In the genomic region with DNA sequence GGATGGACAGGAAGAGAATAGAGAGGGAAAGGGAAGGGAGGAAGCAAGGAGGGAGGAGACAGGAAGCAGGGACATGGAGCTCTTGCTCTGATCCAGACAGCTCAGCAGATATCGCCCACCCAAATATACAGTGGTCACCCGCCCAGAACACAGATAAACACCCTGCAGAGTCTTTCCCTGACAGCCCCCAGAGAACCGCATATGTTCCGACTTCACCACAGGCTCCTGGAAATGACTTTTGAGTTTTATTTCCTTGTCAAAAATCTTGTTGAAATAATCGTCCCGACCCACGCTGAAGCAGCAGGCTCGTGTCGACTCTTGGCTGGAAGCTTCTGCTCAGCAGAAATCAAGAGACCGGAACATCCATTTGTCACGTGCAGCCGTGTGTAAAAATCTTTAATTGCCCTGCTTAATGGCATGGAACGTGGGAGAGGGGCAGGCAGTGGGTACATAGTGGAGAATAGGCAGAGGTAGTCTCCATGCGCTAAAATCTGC, we compare ENCODE assay signal across 9 mouse cellular contexts.
DNase-seq lines count a peak whose midpoint lies in the region; ATAC-seq and TF ChIP-seq lines count a peak whose summit lies in the region.
"Had no signal": no experiment of that assay in that cellular context is flagged by ENCODE, and none has a peak within 500 bp of the region (broad histone marks: within the 10 kb centered on the region; RNA-seq: fewer than 3 reads in every experiment).

No protein-coding gene starts in this region.

- H3K27ac ChIP-seq in kidney, adult 2 months (ENCODE audit: insufficient read depth, low read depth, low read length) = no peak overlapping the region; the same call in 1 of the 2 replicates
- H3K27ac ChIP-seq in forebrain, embryonic 11.5 days (ENCODE audit: low read depth, low read length) = no peak overlapping the region
- 0 out of 2 replicates have a peak overlapping the region, but pooled peaks have one; percentile 48 for H3K27ac ChIP-seq in intestine, embryonic 14.5 days (ENCODE audit: low read depth)
- H3K27ac ChIP-seq in midbrain, postnatal 0 days (ENCODE audit: low read depth, low read length) = no peak overlapping the region
- H3K27ac ChIP-seq: limb, embryonic 13.5 days had no signal

- ATAC-seq in forebrain, embryonic 11.5 days (replicated peaks; ENCODE audit: low FRiP score) = no peak
- ATAC-seq in intestine, embryonic 14.5 days (replicated peaks; ENCODE audit: low FRiP score, low TSS enrichment, low read depth) = no peak
- ATAC-seq in midbrain, postnatal 0 days (ENCODE audit: low FRiP score) = no peak

- H3K4me3 ChIP-seq in kidney, adult 2 months (ENCODE audit: insufficient read depth, low read depth, low read length) = 0 out of 2 replicates have a peak overlapping the region, but pooled peaks have one; percentile 3
- H3K4me3 ChIP-seq in forebrain, embryonic 11.5 days (ENCODE audit: low read depth, low read length) = no peak overlapping the region
- H3K4me3 ChIP-seq in intestine, embryonic 14.5 days (ENCODE audit: low read depth, low read length) = no peak overlapping the region
- no peak overlapping the region for H3K4me3 ChIP-seq in midbrain, postnatal 0 days (ENCODE audit: low read depth, low read length)
- H3K4me3 ChIP-seq: limb, embryonic 13.5 days had no signal

- H3K9me3 ChIP-seq in forebrain, embryonic 11.5 days (ENCODE audit: control insufficient read depth, low read length) = no peaks in the 10 kb centered on the region
- H3K9me3 ChIP-seq in intestine, embryonic 14.5 days (ENCODE audit: control insufficient read depth, low read length) = no peaks in the 10 kb centered on the region
- H3K9me3 ChIP-seq in midbrain, postnatal 0 days (ENCODE audit: low read length) = no peaks in the 10 kb centered on the region
- H3K9me3 ChIP-seq: limb, embryonic 13.5 days had no signal

- peak overlapping the region; percentile 5; the same call in 1 of the 2 replicates for H3K4me2 ChIP-seq in forebrain, embryonic 11.5 days (ENCODE audit: low read depth, low read length, severe bottlenecking)
- H3K4me2 ChIP-seq in intestine, embryonic 14.5 days (ENCODE audit: low read length) = peak overlapping the region; percentile 34
- H3K4me2 ChIP-seq in midbrain, postnatal 0 days (ENCODE audit: low read depth, low read length, poor library complexity, severe bottlenecking) = peak overlapping the region; percentile 33; the same call in 1 of the 2 replicates
- H3K4me2 ChIP-seq: limb, embryonic 13.5 days had no signal

- TF ChIP-seq CTCF in kidney, adult 2 months (conservative IDR thresholded peaks at IDR 0.05; ENCODE audit: insufficient read depth, insufficient read length, low read depth, low read length) = no peak
- no peak for TF ChIP-seq CTCF in midbrain, postnatal 0 days (IDR thresholded peaks at IDR 0.05)

- 14% methylated on average over 14 of the region's 14 CpGs for WGBS in kidney, adult 2 months
- WGBS in forebrain, embryonic 11.5 days = 42% methylated on average over 14 of the region's 14 CpGs
- 41% methylated on average over 14 of the region's 14 CpGs for WGBS in intestine, embryonic 14.5 days
- 16% methylated on average over 14 of the region's 14 CpGs for WGBS in midbrain, postnatal 0 days

- H3K4me1 ChIP-seq in kidney, adult 2 months (ENCODE audit: control insufficient read depth, insufficient read depth, low read length) = peaks cover 3% of the 10 kb centered on the region
- peaks cover 20% of the 10 kb centered on the region for H3K4me1 ChIP-seq in forebrain, embryonic 11.5 days (replicated peaks; ENCODE audit: control insufficient read depth, insufficient read depth, low read length)
- peaks cover 9% of the 10 kb centered on the region; the same call in 1 of the 2 replicates for H3K4me1 ChIP-seq in intestine, embryonic 14.5 days (replicated peaks; ENCODE audit: control insufficient read depth, insufficient read depth, low read length)
- H3K4me1 ChIP-seq in midbrain, postnatal 0 days (ENCODE audit: insufficient read depth, low read length) = peaks cover 11% of the 10 kb centered on the region; the same call in 1 of the 2 replicates

- no peaks in the 10 kb centered on the region; the same call in 1 of the 2 replicates for H3K27me3 ChIP-seq in kidney, adult 2 months (replicated peaks; ENCODE audit: control insufficient read depth, insufficient read depth, low read length)
- no peaks in the 10 kb centered on the region for H3K27me3 ChIP-seq in forebrain, embryonic 11.5 days (ENCODE audit: control insufficient read depth, insufficient read depth, low read length)
- no peaks in the 10 kb centered on the region for H3K27me3 ChIP-seq in intestine, embryonic 14.5 days (replicated peaks; ENCODE audit: control insufficient read depth, insufficient read depth, low read length)
- H3K27me3 ChIP-seq in midbrain, postnatal 0 days (ENCODE audit: insufficient read depth, low read length) = no peaks in the 10 kb centered on the region

- no peak for TF ChIP-seq POLR2A in kidney, adult 2 months (IDR thresholded peaks at IDR 0.05; ENCODE audit: low read depth, low read length)

- H3K9ac ChIP-seq in forebrain, embryonic 11.5 days (ENCODE audit: low read length) = no peak overlapping the region
- H3K9ac ChIP-seq in intestine, embryonic 14.5 days (ENCODE audit: low read length) = no peak overlapping the region
- 0 out of 2 replicates have a peak overlapping the region, but pooled peaks have one; percentile 39 for H3K9ac ChIP-seq in midbrain, postnatal 0 days (replicated peaks; ENCODE audit: low read length, poor library complexity, severe bottlenecking)
- H3K9ac ChIP-seq: limb, embryonic 13.5 days had no signal

- peak; percentile 36 for DNase-seq in kidney, adult 2 months
- no peak for DNase-seq in kidney, adult 11 months
- no peak for DNase-seq in forebrain, embryonic 11.5 days (ENCODE audit: low spot score)
- DNase-seq in intestine, embryonic 14.5 days (ENCODE audit: low spot score) = no peak
- peak; percentile 77 for DNase-seq in midbrain, postnatal 0 days (ENCODE audit: low spot score)
- no peak for DNase-seq in layer of hippocampus, adult 11-12 months (ENCODE audit: low spot score)
- DNase-seq in spleen, postnatal 14 days (ENCODE audit: low spot score in 2 of 2) = no peak
- no peak for DNase-seq in testis, postnatal 14 days (ENCODE audit: low spot score)

- H3K36me3 ChIP-seq in kidney, adult 2 months (ENCODE audit: control insufficient read depth, insufficient read depth, low read length) = no peaks in the 10 kb centered on the region
- no peaks in the 10 kb centered on the region for H3K36me3 ChIP-seq in forebrain, embryonic 11.5 days (ENCODE audit: control insufficient read depth, insufficient read depth, low read length)
- H3K36me3 ChIP-seq in intestine, embryonic 14.5 days (ENCODE audit: control insufficient read depth, insufficient read depth, low read length) = no peaks in the 10 kb centered on the region
- no peaks in the 10 kb centered on the region for H3K36me3 ChIP-seq in midbrain, postnatal 0 days (ENCODE audit: insufficient read depth, low read length)
- H3K36me3 ChIP-seq: limb, embryonic 13.5 days had no signal

Comparison
In these comparisons a context has a peak if more than half of its experiments do, and no peak if none do; other contexts are left out.
1. DNase-seq: peak in kidney, adult 2 months (single experiment) and midbrain, postnatal 0 days (single experiment); none in kidney, adult 11 months (single experiment), forebrain, embryonic 11.5 days (single experiment), intestine, embryonic 14.5 days (single experiment), layer of hippocampus, adult 11-12 months (single experiment), spleen, postnatal 14 days (0 of 2) and testis, postnatal 14 days (single experiment).
2. Peak in every context shown above with its lines, with median percentiles within 50 percentile points of each other: H3K4me2 ChIP-seq.